Mouse (Mus musculus) embryonic facial prominence, embryonic 13.5 days (tissue): Measurements from ENCODE around the gene Aanat. TPM values are rescaled to one million over a fixed set of nuclear protein-coding genes. Genes with fewer than 3 reads are reported as not detected.

Experiments used
- ATAC-seq: fragments of 200-750 bp; cut with Nextera tagmentation; 2 replicates; pipeline ENCODE4 v1.8.0; 2017; ENCODE audit warnings: low read depth; ENCODE audit not compliant: insufficient number of reproducible peaks, insufficient read depth, low FRiP score, low TSS enrichment
- H3K27ac ChIP-seq: fragments of 300-500 bp; sonication (generic); 2 replicates; pipeline ENCODE4 v1.5.1; 2015; ENCODE audit warnings: moderate library complexity, mild to moderate bottlenecking, inconsistent platforms
- H3K27me3 ChIP-seq: fragments of 300-500 bp; sonication (generic); 2 replicates; pipeline ENCODE4 v1.6.1; 2015; ENCODE audit warnings: mild to moderate bottlenecking, inconsistent platforms
- H3K36me3 ChIP-seq: fragments of 300-500 bp; sonication (generic); 2 replicates; pipeline ENCODE4 v1.6.1; 2015; ENCODE audit warnings: mild to moderate bottlenecking, inconsistent platforms
- H3K4me1 ChIP-seq: fragments of 300-500 bp; sonication (generic); 2 replicates; pipeline ENCODE4 v1.6.1; 2015; ENCODE audit warnings: inconsistent platforms
- H3K4me2 ChIP-seq: fragments of 300-500 bp; sonication (generic); 2 replicates; pipeline ENCODE4 v1.6.1; 2015; ENCODE audit warnings: moderate library complexity, mild to moderate bottlenecking, inconsistent platforms
- H3K4me3 ChIP-seq: fragments of 300-500 bp; sonication (generic); 2 replicates; pipeline ENCODE4 v1.5.1; 2015; ENCODE audit warnings: mild to moderate bottlenecking, inconsistent platforms
- H3K9ac ChIP-seq: fragments of 300-500 bp; sonication (generic); 2 replicates; pipeline ENCODE4 v1.6.1; 2015; ENCODE audit warnings: mild to moderate bottlenecking, inconsistent platforms
- H3K9me3 ChIP-seq: fragments of 300-500 bp; sonication (generic); 2 replicates; pipeline ENCODE4 v1.6.1; 2016; ENCODE audit warnings: inconsistent platforms
- WGBS: fragments of 180-500 bp; shearing (Covaris S2); methylation state at CpG from one replicate; pipeline ENCODE4 v1.1.7; 2015; ENCODE audit warnings: mixed read lengths; 5-methylcytosine and 5-hydroxymethylcytosine counted together
- polyA plus RNA-seq: library from polyadenylated mRNA; unstranded; fragments of >200 nt; fragmentation: Nextera tagmentation; extraction: Ambion mirVana; gene quantifications from 2 replicates; pipeline ENCODE4 v1.2.1, GENCODE M21; 2015

The Aanat gene
- polyA plus RNA-seq, 1 experiment from 2014 or later: not detected

GRCm38 (mm10) chr11:116613234-116613633 lies 27.0 kb downstream of the Aanat start:
- Histone ChIP-seq H3K36me3 (no peaks in the 10 kb centered on the region), H3K27ac (no peak overlapping the region), H3K9ac (no peak overlapping the region), H3K4me1 (peaks cover 8% of the 10 kb centered on the region; the same call in 1 of the 2 replicates), H3K4me3 (no peak overlapping the region), H3K4me2 (no peak overlapping the region), H3K27me3 (no peaks in the 10 kb centered on the region), H3K9me3 (no peaks in the 10 kb centered on the region)
- ATAC-seq: no peak
- WGBS: 92% methylated on average over 6 of the region's 6 CpGs

GRCm38 (mm10) chr11:116615735-116616437 lies 29.7 kb downstream of the Aanat start:
- no peaks in the 10 kb centered on the region for H3K36me3 ChIP-seq
- no peaks in the 10 kb centered on the region for H3K27me3 ChIP-seq
- H3K4me3 ChIP-seq: no peak overlapping the region
- no peak overlapping the region for H3K4me2 ChIP-seq
- no peak overlapping the region for H3K27ac ChIP-seq
- 52% methylated on average over 15 of the region's 15 CpGs for WGBS
- ATAC-seq: no peak
- H3K9ac ChIP-seq: no peak overlapping the region
- H3K4me1 ChIP-seq: peaks cover 24% of the 10 kb centered on the region
- no peaks in the 10 kb centered on the region for H3K9me3 ChIP-seq

- 66% methylated on average over 10 of the region's 10 CpGs for WGBS
- Histone ChIP-seq H3K4me1 (peaks cover 31% of the 10 kb centered on the region), H3K4me2 (no peak overlapping the region), H3K4me3 (no peak overlapping the region), H3K27me3 (no peaks in the 10 kb centered on the region), H3K9ac (no peak overlapping the region), H3K9me3 (no peaks in the 10 kb centered on the region), H3K27ac (no peak overlapping the region), H3K36me3 (no peaks in the 10 kb centered on the region)
- ATAC-seq: no peak
Observed at GRCm38 (mm10) chr11:116616438-116617118, 30.3 kb downstream of the Aanat start.

- Histone ChIP-seq H3K4me3 (no peak overlapping the region), H3K4me2 (no peak overlapping the region), H3K27ac (no peak overlapping the region), H3K4me1 (peaks cover 35% of the 10 kb centered on the region), H3K9ac (peak overlapping the region; percentile 27; the same call in 1 of the 2 replicates), H3K9me3 (no peaks in the 10 kb centered on the region), H3K36me3 (no peaks in the 10 kb centered on the region), H3K27me3 (no peaks in the 10 kb centered on the region)
- WGBS: 87% methylated on average over 7 of the region's 7 CpGs
- ATAC-seq: no peak
Observed at GRCm38 (mm10) chr11:116617641-116618040, 31.4 kb downstream of the Aanat start.

GRCm38 (mm10) chr11:116618666-116619065 lies 32.4 kb downstream of the Aanat start:
- Histone ChIP-seq H3K27me3 (peaks cover 5% of the 10 kb centered on the region; the same call in 1 of the 2 replicates), H3K36me3 (no peaks in the 10 kb centered on the region), H3K4me2 (no peak overlapping the region), H3K9me3 (no peaks in the 10 kb centered on the region), H3K4me1 (peaks cover 42% of the 10 kb centered on the region), H3K4me3 (no peak overlapping the region), H3K9ac (no peak overlapping the region), H3K27ac (no peak overlapping the region)
- 86% methylated on average over 7 of the region's 7 CpGs for WGBS
- ATAC-seq: no peak

GRCm38 (mm10) chr11:116619156-116619555 lies 32.9 kb downstream of the Aanat start:
- H3K4me3 ChIP-seq: no peak overlapping the region
- H3K9me3 ChIP-seq: no peaks in the 10 kb centered on the region
- H3K4me1 ChIP-seq: peaks cover 42% of the 10 kb centered on the region
- no peak overlapping the region for H3K27ac ChIP-seq
- H3K9ac ChIP-seq: no peak overlapping the region
- 77% methylated on average over 7 of the region's 7 CpGs for WGBS
- ATAC-seq: no peak
- H3K4me2 ChIP-seq: no peak overlapping the region
- H3K36me3 ChIP-seq: no peaks in the 10 kb centered on the region
- H3K27me3 ChIP-seq: peaks cover 5% of the 10 kb centered on the region; the same call in 1 of the 2 replicates

GRCm38 (mm10) chr11:116619561-116619960 lies 33.3 kb downstream of the Aanat start:
- Histone ChIP-seq H3K4me2 (no peak overlapping the region), H3K36me3 (no peaks in the 10 kb centered on the region), H3K4me1 (peaks cover 44% of the 10 kb centered on the region), H3K9me3 (no peaks in the 10 kb centered on the region), H3K27ac (no peak overlapping the region), H3K27me3 (peaks cover 8% of the 10 kb centered on the region; the same call in 1 of the 2 replicates), H3K9ac (no peak overlapping the region), H3K4me3 (no peak overlapping the region)
- no peak for ATAC-seq
- WGBS: 80% methylated on average over 8 of the region's 8 CpGs

- Histone ChIP-seq H3K27ac (no peak overlapping the region), H3K4me3 (no peak overlapping the region), H3K36me3 (no peaks in the 10 kb centered on the region), H3K9me3 (no peaks in the 10 kb centered on the region), H3K4me2 (no peak overlapping the region), H3K9ac (no peak overlapping the region), H3K4me1 (peaks cover 47% of the 10 kb centered on the region), H3K27me3 (peaks cover 13% of the 10 kb centered on the region; the same call in 1 of the 2 replicates)
- 43% methylated on average over 9 of the region's 9 CpGs for WGBS
- ATAC-seq: no peak
Observed at GRCm38 (mm10) chr11:116620073-116620472, 33.8 kb downstream of the Aanat start.

GRCm38 (mm10) chr11:116620559-116621253 lies 34.5 kb downstream of the Aanat start:
- no peak for ATAC-seq
- WGBS: 72% methylated on average over 10 of the region's 10 CpGs
- Histone ChIP-seq H3K9me3 (no peaks in the 10 kb centered on the region), H3K4me3 (no peak overlapping the region), H3K27ac (no peak overlapping the region), H3K9ac (0 out of 2 replicates have a peak overlapping the region, but pooled peaks have one; percentile 21), H3K27me3 (peaks cover 14% of the 10 kb centered on the region; the same call in 1 of the 2 replicates), H3K4me2 (no peak overlapping the region), H3K4me1 (peaks cover 46% of the 10 kb centered on the region), H3K36me3 (no peaks in the 10 kb centered on the region)

- 34% methylated on average over 6 of the region's 6 CpGs for WGBS
- no peak for ATAC-seq
- 0 out of 2 replicates have a peak overlapping the region, but pooled peaks have one; percentile 21 for H3K9ac ChIP-seq
Observed at GRCm38 (mm10) chr11:116621258-116621704, 35.0 kb downstream of the Aanat start.

More at GRCm38 (mm10) chr11:116621258-116621704, 35.0 kb downstream of the Aanat start:
- Histone ChIP-seq H3K4me2 (no peak overlapping the region; the same call in 1 of the 2 replicates), H3K4me1 (peaks cover 40% of the 10 kb centered on the region), H3K27ac (no peak overlapping the region), H3K36me3 (no peaks in the 10 kb centered on the region), H3K27me3 (peaks cover 14% of the 10 kb centered on the region; the same call in 1 of the 2 replicates), H3K4me3 (no peak overlapping the region), H3K9me3 (no peaks in the 10 kb centered on the region)
